Mouse (Mus musculus) liver, embryonic 16.5 days (tissue): Measurements from ENCODE around the gene Dapk2. TPM values are rescaled to one million over a fixed set of nuclear protein-coding genes. Genes with fewer than 3 reads are reported as not detected.
A peak's percentile ranks its signal among the peaks of the same experiment; 100 is the strongest.

ENCODE experiments used
- ATAC-seq: fragments of 200-750 bp; cut with Nextera tagmentation; 2 replicates; pipeline ENCODE4 v1.8.0; 2017; ENCODE audit warnings: low read depth, mild to moderate bottlenecking, moderate number of reproducible peaks, moderate library complexity
- H3K27ac ChIP-seq: fragments of 300-500 bp; sonication (generic); 2 replicates; pipeline ENCODE4 v1.5.1; 2014; ENCODE audit warnings: mild to moderate bottlenecking, low read length
- H3K27me3 ChIP-seq: fragments of 300-500 bp; sonication (generic); 2 replicates; pipeline ENCODE4 v1.6.1; 2014; ENCODE audit warnings: low read depth, low read length, mixed read lengths; ENCODE audit not compliant: control insufficient read depth, insufficient read depth
- H3K36me3 ChIP-seq: fragments of 300-500 bp; sonication (generic); 2 replicates; pipeline ENCODE4 v1.6.1; 2014; ENCODE audit warnings: mild to moderate bottlenecking; ENCODE audit not compliant: control insufficient read depth, insufficient read depth
- H3K4me1 ChIP-seq: fragments of 300-500 bp; sonication (generic); 2 replicates; pipeline ENCODE4 v1.6.1; 2014; ENCODE audit warnings: low read depth, low read length, mixed read lengths; ENCODE audit not compliant: control insufficient read depth
- H3K4me2 ChIP-seq: fragments of 300-500 bp; sonication (generic); 2 replicates; pipeline ENCODE4 v1.6.1; 2014; ENCODE audit warnings: low read depth, low read length, mixed read lengths
- H3K4me3 ChIP-seq: fragments of 300-500 bp; sonication (generic); 2 replicates; pipeline ENCODE4 v1.5.1; 2014; ENCODE audit warnings: low read depth, mild to moderate bottlenecking, low read length
- H3K9ac ChIP-seq: fragments of 300-500 bp; sonication (generic); 2 replicates; pipeline ENCODE4 v1.6.1; 2014; ENCODE audit warnings: low read depth, low read length
- H3K9me3 ChIP-seq: fragments of 300-500 bp; sonication (generic); replicated peaks from 2 replicates; pipeline ENCODE4 v1.6.1; 2016; ENCODE audit warnings: low read length; ENCODE audit not compliant: control insufficient read depth
- WGBS: fragments of 180-500 bp; shearing (Covaris S2); extraction: QIAGEN DNeasy Blood & Tissue Kit; methylation state at CpG from one replicate; pipeline ENCODE4 v1.1.7; 2014; ENCODE audit not compliant: insufficient replicate concordance; 5-methylcytosine and 5-hydroxymethylcytosine counted together
- polyA plus RNA-seq: library from polyadenylated mRNA; unstranded; fragments of >200 nt; fragmentation: Nextera tagmentation; extraction: Ambion mirVana; gene quantifications from 2 replicates; pipeline ENCODE4 v1.2.1, GENCODE M21; 2015

The Dapk2 gene
- polyA plus RNA-seq, 1 experiment from 2014 or later: 33.7 TPM

DNA sequence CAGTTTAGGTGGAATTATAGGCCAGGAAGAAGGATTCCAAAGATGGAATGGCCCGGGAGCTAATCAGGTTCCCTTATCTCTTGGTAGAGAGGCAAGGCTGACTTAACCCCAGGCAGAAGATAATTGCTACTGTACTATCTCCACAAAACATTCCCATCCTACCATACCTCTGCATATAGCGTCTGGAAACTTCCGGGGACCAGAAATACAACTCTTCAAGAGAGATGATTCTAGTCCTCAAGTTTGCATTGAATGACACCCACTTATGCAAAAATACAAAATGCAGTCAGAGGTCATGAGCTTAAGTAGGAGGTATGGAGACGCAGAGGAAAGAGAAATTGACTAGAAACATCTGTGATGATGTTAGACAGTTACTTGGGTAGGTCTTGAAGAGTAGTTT, 30.1 kb upstream of the Dapk2 start:
- H3K36me3 ChIP-seq: peaks cover 4% of the 10 kb centered on the region; the same call in 1 of the 2 replicates
- peaks cover 35% of the 10 kb centered on the region for H3K4me1 ChIP-seq
- H3K9ac ChIP-seq: peak overlapping the region; percentile 86
- peak overlapping the region; percentile 83 for H3K4me3 ChIP-seq
- WGBS: 35% methylated on average over 4 of the region's 4 CpGs
- no peaks in the 10 kb centered on the region for H3K27me3 ChIP-seq
- H3K4me2 ChIP-seq: peak overlapping the region; percentile 97
- ATAC-seq: no peak
- H3K9me3 ChIP-seq: no peaks in the 10 kb centered on the region
- H3K27ac ChIP-seq: peak overlapping the region; percentile 96

DNA sequence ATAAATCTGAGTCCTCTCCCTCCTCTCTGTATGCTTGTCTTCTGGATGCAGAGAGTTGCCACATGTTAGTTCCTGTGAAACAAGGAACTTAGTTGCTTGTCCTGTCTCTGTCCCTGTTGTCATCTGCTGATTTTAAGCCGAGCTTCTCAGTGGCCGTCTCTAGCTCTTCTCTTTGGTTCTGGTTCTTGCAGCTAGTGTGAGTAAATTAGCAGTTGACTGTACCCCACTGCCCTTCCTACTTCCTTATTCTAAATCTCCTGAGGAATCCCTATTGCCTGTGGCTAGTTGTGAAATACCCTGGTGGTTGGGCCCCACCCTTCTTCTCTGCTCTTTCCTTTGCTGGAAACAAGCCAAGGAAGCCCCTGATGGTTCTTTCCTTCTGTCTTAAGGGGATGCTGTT, 26.6 kb upstream of the Dapk2 start:
- WGBS: 60% methylated on average over 2 of the region's 2 CpGs
- H3K9me3 ChIP-seq: no peaks in the 10 kb centered on the region
- H3K27ac ChIP-seq: peak overlapping the region; percentile 36; the same call in 1 of the 2 replicates
- H3K4me2 ChIP-seq: no peak overlapping the region
- H3K4me1 ChIP-seq: peaks cover 17% of the 10 kb centered on the region
- H3K9ac ChIP-seq: no peak overlapping the region
- no peak for ATAC-seq
- peaks cover 31% of the 10 kb centered on the region for H3K36me3 ChIP-seq
- H3K27me3 ChIP-seq: no peaks in the 10 kb centered on the region
- H3K4me3 ChIP-seq: no peak overlapping the region

DNA sequence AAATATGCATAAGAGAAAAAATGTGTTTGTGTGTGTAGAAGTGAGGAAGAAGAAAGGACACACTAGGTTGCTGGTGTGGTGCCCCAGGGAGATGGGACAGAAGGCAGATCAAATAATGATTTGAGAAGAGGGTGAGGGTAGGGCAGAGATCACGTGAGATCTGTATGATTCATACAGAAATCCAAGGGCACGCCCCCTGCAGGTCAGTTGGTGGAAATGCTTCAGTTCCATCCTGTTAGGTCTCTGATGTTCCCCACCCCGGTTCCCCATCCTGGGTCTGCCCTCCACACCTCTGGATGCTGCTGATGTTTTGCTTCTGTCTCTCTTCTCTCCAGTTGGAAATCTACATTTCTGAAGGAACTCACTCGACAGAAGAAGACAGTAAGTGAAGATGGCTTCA, 22.1 kb upstream of the Dapk2 start:
- Histone ChIP-seq H3K4me1 (no peaks in the 10 kb centered on the region; the same call in 1 of the 2 replicates), H3K9ac (no peak overlapping the region), H3K36me3 (peaks cover 60% of the 10 kb centered on the region), H3K27ac (no peak overlapping the region), H3K27me3 (no peaks in the 10 kb centered on the region), H3K4me2 (no peak overlapping the region), H3K4me3 (no peak overlapping the region), H3K9me3 (no peaks in the 10 kb centered on the region)
- no peak for ATAC-seq
- WGBS: 43% methylated on average over 4 of the region's 4 CpGs

DNA sequence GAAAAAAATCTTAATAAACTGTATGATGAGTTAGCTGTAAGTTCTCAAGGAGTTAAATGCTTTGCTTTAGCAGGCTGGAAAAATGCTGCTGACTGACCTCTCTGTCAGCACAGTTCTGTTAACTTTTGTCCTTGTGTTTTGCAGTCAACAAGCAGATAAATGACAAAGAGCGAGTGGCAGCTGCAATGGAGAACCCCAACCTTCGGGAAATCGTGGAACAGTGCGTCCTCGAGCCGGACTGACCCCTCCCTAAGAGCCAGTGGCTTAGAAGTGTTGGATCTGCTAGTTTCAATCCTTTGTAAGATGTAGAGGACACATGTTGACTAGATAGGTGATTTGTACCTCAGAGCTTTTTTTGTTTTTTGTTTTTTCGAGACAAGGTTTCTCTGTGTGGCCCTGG, 19.8 kb upstream of the Dapk2 start:
- no peak overlapping the region for H3K9ac ChIP-seq
- no peaks in the 10 kb centered on the region for H3K4me1 ChIP-seq
- no peak overlapping the region for H3K4me3 ChIP-seq
- no peak overlapping the region for H3K27ac ChIP-seq
- no peaks in the 10 kb centered on the region for H3K27me3 ChIP-seq
- no peak overlapping the region for H3K4me2 ChIP-seq
- no peak for ATAC-seq
- H3K36me3 ChIP-seq: peaks cover 56% of the 10 kb centered on the region
- H3K9me3 ChIP-seq: no peaks in the 10 kb centered on the region
- whole genome bisulfite sequencing: 84% methylated on average over 7 of the region's 7 CpGs

DNA sequence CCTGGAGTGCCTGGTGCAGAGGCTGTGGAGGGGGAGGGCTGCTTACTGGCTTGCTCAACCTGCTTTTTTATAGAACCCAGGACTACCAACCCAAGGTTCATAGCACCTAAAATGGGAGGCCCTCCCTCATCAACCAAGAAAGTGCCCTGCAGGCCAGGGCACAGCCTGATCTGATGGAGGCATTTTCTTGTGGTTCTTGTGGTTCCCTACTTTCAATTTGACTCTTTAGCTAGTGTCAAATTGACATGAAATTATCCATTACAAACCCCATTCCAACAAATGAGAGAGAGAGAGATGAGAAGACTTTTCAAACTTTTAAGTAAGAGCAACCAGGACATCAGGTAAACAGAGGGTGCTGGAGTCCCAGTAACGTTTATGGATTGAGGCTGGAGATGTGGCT, 15.8 kb upstream of the Dapk2 start:
- H3K36me3 ChIP-seq: peaks cover 26% of the 10 kb centered on the region
- no peak overlapping the region for H3K4me2 ChIP-seq
- no peak for ATAC-seq
- no peaks in the 10 kb centered on the region for H3K9me3 ChIP-seq
- 50% methylated on average over 1 of the region's 1 CpGs for WGBS
- H3K9ac ChIP-seq: no peak overlapping the region
- no peak overlapping the region for H3K27ac ChIP-seq
- no peaks in the 10 kb centered on the region for H3K27me3 ChIP-seq
- no peak overlapping the region for H3K4me3 ChIP-seq
- H3K4me1 ChIP-seq: no peaks in the 10 kb centered on the region

DNA sequence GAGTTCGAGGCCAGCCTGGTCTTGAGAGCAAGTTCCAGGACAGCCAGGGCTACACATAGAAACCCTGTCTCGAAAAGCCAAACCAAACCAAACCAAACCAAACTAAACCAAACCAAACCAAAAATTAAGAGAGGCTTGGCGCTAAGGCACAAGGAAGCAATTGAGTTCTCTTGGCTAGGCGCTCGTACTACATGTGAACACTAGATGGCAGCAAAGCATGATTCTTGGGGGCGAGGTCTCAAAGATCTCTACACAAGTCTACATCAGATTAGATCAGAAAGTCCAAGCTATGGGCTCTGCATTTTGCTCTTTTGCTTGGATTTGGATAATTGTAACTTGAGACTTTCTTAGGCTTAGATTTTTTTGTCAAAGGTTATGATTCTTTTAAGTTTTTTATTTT, 13.8 kb upstream of the Dapk2 start:
- Histone ChIP-seq H3K9ac (no peak overlapping the region), H3K27me3 (no peaks in the 10 kb centered on the region), H3K9me3 (no peaks in the 10 kb centered on the region), H3K27ac (no peak overlapping the region), H3K4me1 (no peaks in the 10 kb centered on the region), H3K36me3 (peaks cover 13% of the 10 kb centered on the region), H3K4me2 (no peak overlapping the region), H3K4me3 (no peak overlapping the region)
- 9% methylated on average over 6 of the region's 6 CpGs for WGBS
- ATAC-seq: no peak

DNA sequence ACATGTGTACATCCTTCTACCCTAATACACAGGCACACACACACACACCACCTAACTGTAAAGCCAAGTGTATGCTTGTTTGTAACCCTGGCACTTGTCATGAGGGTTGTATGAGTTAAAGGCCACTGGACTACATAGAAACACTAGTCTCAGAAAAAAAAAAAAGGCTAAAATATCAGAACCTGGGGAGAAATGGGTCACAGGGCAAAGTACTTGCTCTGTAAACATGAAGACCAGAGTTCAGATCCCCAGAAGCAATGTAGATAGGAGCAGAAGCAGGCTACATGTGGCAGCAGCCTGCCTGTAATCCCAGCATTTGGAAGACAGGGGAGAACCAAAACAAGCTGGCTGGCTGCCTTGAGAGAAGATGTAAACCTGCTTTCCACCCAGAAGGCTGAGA, 11.9 kb upstream of the Dapk2 start:
- Histone ChIP-seq H3K9ac (no peak overlapping the region), H3K27ac (no peak overlapping the region), H3K4me1 (no peaks in the 10 kb centered on the region), H3K27me3 (no peaks in the 10 kb centered on the region; the same call in 1 of the 2 replicates), H3K4me2 (no peak overlapping the region), H3K4me3 (no peak overlapping the region), H3K9me3 (no peaks in the 10 kb centered on the region), H3K36me3 (no peaks in the 10 kb centered on the region)
- 0 out of 2 replicates have a peak, but pooled peaks have one; percentile 16 for ATAC-seq

DNA sequence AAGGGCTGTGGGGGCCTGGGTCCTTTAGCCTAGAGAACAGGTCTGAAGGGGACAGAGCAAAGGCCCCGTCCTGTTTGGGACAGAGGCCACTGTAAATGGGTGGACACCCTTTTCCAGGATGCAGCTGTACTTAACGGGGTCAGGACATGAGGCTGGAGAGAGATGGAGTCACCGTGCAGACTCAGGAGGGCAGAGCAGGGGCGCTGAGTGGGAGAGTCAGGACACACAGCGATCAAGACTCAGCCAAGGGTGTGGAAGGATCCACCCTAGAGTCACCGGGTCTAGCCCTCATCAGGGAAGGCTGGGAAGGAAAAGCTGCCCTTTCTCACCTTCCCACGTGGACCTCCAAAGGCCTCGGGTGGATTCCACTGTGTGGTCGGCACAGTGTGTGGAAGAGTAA, 6.0 kb upstream of the Dapk2 start:
- Histone ChIP-seq H3K4me3 (no peak overlapping the region), H3K9ac (no peak overlapping the region), H3K4me1 (no peaks in the 10 kb centered on the region), H3K9me3 (no peaks in the 10 kb centered on the region), H3K4me2 (no peak overlapping the region), H3K36me3 (no peaks in the 10 kb centered on the region), H3K27me3 (no peaks in the 10 kb centered on the region; the same call in 1 of the 2 replicates), H3K27ac (no peak overlapping the region)
- 60% methylated on average over 9 of the region's 9 CpGs for WGBS
- ATAC-seq: no peak

DNA sequence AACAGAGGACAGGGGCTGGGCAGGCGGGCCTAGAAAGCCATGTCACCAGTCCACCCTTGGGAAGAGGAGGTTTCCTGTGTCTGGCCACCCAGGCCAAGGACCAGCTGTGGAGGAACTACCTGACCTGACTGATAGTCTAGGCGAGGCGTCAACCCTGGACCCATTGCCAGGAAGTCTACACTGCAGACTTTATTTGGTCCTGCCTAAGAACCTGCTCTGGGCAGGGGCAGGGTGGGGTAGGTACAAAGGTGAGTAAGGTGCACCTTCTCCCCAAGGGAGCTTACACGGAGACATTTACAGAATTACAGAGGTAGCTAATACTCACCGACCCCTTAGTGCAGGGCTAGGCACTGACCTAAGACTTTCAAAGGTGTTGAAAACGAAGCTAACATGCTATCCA, 4.4 kb upstream of the Dapk2 start:
- no peak overlapping the region for H3K4me3 ChIP-seq
- H3K9ac ChIP-seq: no peak overlapping the region
- no peak overlapping the region for H3K4me2 ChIP-seq
- H3K36me3 ChIP-seq: no peaks in the 10 kb centered on the region
- WGBS: 63% methylated on average over 6 of the region's 6 CpGs
- H3K9me3 ChIP-seq: no peaks in the 10 kb centered on the region
- no peak for ATAC-seq
- no peak overlapping the region for H3K27ac ChIP-seq
- peaks cover 9% of the 10 kb centered on the region for H3K4me1 ChIP-seq
- H3K27me3 ChIP-seq: no peaks in the 10 kb centered on the region; the same call in 1 of the 2 replicates
